Mouse (Mus musculus) cerebellum, postnatal 4 days (tissue): ENCODE measurements at regions not wholly inside any gene's neighbourhood (a gene's known extent, or its start where the extent isn't known, plus 50 kb on each side); places are given as distances from the start of the nearest gene placed in this dataset.
"Not testable (repeated sequence)": the region's sequence is repeated elsewhere in the genome, so short reads cannot be mapped to it uniquely, and the experiment has no call there.

Source experiments
- DNase-seq, 2 experiments: peaks; one replicate each; pipeline ENCODE4 v3.0.0; 2022; ENCODE audit warnings: low spot score in 2 of 2, mixed read lengths in 1 of 2

DNA sequence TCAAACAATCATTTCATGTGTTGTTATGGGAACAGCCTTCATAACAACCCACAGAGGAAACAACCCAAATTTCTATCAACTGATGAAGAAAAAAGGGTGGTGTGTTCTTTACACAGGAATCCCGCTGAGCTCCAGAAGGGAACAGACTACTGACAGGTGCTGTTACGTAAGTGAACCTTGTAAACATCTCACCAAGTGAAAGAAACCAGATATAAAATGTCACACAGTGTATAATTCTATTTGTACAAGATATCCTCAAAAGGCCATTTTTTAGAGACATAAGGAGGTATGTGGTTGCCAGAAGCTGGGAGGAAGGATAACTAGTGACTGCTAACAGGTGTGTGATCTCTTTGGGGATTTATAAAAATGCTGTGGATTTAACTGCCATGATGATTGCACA lies 119.9 kb downstream of the Plod2 start:
- DNase-seq: no peak

DNA sequence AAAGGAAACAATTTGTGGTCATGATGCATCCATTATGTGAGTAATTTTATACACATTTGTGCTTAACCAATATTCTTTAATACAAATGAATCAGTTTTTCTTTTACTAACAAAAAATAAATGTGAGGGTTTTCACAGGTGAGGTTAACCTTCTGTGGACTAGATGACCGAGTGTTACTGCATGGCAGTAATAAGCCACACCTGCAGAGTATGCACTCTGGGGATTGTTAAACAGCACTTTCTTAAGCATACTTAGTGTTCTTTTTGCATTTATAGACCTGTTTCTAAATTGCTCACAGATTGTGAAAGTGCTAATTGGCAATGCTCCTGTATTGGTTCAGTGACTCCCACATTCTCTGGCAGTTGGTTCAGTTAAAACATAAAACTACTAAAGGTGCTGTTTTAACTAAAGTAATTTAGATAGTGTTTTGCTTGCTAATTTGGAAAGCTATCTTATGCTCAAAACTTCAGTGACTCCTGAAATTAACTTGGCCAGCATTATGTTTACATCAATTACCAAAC lies 125.4 kb downstream of the Plod2 start:
- no peak for DNase-seq

DNA sequence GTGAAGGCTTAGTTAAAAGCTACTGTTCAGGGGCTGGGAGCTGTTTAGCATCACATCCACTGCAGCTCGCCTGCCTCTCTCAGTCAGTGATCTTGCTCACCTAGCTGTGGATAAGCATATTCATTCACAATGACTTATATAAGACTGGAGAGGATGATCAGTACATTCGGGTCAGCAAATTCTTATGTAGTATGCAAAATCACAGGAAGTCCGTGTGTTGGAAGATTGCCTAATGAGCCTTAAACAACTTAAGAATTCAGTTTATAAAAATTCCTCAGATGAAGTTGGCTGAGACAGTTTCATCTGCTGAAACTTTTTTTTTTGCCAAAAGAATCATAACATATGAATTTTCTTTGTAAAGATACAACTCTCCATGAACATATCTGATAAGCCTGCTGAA lies 129.9 kb downstream of the Plod2 start:
- DNase-seq: no peak

DNA sequence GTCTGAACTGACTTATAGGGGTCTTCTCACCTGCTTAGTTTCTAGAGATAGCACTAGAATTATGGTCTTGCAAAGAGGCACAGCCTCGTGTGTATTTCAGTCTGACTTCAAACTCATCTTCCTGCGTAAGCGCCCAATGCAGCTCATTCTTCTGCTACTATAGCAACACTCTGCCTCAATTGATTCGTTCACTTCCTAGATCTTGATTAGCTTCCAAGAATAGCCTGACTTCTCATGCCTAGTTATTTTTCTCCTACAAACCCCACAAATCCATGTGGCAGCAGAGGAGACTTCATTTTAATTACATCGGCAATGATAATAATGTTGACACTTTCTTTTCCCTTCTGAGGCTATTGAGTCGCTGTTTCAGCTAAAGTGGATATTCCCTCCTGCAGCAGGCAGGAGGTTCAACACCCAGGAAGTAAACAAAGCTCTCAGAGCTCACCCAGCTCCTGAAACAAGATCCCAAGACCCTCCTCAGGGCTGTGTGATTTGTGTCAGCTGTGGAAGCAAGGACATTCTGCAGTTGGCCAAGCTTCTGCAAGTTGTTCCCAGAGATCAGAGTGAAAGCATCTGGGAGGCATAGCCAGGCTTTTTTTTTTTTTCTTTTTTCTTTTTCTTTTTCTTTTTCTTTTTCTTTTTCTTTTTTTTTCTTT lies 152.5 kb downstream of the Plod2 start:
- DNase-seq: no peak

DNA sequence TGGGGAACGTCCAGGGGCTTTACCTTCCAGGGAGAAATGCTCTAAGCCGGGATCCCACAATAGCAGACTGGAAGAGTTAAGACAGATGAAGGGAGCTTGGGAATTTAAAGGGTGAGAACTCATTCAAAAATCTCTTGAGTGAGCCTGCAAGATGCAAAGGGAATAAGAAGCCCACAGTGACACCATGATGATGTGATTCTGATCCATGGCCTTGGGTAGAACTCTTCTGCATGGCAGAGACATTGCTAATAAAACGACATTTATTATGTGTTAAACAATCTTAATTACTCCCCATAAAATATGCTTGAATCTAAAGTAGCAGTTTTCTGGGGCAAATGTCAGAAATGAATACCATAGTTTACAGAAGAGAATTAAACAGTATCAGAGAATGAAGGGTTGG lies 155.9 kb downstream of the Plod2 start:
- DNase-seq: no peak

DNA sequence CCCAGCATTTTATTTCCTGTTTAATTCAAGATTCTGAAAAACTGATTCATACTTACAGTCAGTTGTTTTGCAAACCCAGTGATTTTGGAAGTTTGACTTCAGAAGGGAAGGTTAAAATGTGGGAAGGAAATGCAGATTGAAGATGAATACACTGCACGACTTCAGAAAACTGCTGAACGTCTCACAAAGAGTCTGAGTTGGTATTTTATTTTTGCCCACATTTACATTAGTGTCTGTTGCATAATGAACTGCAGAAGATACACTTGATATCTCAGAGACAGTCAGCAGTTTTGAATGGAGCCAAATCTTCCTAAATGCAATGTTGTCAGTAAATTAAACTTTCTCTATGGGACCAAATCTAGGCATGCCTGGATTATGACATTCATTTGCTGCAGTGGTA lies 162.7 kb downstream of the Plod2 start:
- no peak for DNase-seq

DNA sequence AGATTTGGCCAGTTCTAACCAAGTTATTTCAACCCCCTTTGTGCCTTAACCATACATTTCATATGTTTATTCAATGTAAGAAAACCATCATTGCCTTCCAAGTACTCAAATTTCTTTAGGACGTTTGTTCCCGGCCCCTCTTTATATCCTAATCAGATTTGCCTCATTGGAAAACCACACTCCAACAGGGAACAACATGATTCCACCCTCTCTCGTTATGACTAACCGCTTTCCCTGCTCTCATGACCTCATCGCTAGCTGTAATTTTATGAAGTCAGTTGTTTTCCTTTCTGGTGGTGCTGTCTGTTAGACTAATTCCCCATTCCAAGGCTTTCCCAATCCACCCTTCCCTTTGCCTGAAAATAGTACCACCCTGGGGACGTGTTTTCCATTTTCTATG lies 165.0 kb downstream of the Plod2 start:
- DNase-seq: no peak

DNA sequence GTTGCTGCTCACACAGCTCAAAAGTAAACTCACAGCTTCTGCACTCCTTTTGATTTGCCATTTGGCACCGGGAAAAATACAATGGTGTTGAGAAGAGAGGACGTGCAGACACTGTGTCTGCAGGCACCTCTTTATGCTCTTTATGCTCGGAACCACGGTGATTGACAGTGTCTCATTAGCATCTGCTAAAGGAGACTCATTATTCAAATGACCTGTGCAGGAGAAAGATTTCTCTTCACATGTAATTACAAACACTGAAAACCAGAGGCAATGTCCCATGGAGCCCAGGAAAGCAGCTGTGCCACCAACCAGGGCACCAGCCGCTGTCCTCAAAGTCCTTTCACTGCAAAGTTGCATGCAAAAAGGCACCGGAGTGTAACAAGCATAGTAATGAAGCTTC lies 175.2 kb downstream of the Plod2 start:
- no peak for DNase-seq

DNA sequence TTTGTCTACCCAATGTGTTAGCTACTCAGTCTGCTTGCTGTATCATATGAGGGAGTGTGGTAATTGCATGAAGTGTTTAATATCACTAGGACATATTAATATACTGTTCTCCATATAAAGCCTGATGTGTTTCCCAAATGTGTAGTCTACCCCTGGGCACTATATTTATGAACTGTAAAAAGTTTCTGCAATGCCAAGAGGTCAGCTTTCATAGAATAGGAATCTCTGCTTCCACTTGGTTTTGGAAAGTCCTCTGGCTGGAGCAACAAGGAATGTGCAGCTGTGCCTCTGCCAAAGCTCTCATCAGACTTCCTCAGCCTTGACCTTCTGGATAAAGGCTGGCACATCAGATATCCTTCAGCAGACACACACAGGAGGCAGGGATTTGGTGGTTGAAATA lies 176.3 kb downstream of the Plod2 start:
- no peak for DNase-seq

DNA sequence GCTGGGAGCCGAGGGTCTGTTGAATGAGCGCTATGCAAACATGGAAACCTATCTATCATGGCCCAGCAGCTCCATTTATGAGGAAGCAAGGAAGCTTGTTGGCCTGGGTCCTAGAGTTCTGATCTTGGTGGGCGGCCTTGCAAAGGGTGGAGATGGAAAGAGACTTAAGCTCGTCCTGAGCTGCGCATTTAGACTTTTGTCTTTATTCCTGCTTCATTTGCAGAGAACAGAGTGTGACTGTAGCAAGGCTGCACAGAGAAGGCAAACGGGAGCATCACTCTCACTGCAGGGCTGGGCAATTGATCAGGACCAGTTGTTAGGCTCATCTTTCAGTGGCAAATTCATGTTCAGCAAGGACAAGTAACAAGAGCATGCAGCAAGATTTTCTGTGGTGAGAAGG lies 177.2 kb downstream of the Plod2 start:
- DNase-seq: no peak

DNA sequence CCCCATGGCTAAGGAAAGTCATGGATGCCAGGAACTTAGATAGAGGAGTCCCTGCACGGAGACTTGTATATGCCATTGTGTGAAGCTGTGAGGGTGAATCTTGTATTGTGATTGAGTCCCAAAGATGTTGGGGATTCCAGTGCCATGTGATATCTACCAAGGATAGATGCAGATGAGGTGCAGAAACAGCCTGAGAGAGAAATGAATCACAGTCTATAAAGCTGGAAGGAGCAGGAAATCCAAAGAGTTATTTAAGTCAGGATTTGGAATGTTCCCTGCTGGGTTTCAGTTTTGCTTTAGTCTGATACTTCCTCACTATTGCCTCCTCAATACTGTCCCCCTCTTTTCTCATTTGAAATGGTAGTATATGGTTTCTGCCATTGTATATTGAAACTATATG lies 186.8 kb downstream of the Plod2 start:
- no peak for DNase-seq

DNA sequence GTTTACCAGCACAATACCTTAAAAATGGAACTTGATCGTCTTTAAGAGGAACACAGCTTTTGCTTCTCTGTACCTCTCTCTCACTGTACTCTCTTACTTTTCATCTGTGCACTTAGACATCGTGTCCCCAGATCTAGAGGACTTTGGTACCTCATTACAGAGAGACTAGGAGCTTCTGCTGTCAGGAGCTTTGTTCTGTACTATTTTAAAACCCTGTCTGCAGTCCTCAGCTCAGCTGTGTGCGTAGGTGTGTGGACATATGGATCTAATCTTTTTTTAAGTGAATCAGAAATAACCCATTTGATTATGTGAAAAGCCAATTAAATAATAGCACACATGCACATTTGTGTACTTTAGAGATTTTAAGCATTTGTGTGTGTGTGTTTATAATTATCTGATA lies 189.4 kb downstream of the Plod2 start:
- no peak for DNase-seq

DNA sequence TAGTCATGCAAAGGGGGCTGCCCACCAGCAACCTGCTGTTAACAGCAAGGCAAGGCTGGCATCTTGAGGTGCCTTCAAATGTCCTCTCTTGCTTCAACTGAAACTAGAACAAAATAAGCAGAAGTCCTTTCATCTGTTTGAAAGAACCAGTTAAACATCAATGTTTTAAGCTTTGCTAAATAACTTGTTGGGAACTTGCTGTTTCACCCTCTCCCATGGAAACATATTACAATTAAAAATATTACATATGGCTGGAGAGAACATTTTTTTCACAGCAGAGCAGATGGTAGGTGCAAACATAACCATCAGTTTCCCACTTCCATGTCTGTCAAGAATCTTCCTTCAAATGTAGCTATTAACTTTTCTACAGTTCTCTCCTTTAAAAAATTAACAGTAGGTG lies 225.5 kb downstream of the Plod2 start:
- DNase-seq: no peak

DNA sequence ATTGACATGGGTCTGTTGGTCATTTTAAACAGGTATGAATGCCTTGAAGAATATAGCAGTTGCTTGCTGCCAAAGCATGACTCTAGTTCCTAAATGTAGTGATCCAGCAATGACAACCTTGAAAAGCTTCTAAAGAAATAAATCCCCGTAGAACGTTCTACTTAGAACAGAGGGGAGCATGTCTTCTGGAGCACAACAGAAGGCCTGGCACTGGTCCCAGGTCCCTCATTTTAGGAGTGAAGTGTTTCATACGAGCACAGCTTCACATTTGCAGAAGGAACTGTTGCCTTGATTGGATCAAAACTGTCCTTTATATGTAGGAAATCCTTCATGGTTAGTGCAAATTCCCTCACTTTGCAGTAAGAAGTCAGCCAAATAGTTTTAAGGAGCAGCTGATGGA lies 226.4 kb downstream of the Plod2 start:
- DNase-seq: no peak

DNA sequence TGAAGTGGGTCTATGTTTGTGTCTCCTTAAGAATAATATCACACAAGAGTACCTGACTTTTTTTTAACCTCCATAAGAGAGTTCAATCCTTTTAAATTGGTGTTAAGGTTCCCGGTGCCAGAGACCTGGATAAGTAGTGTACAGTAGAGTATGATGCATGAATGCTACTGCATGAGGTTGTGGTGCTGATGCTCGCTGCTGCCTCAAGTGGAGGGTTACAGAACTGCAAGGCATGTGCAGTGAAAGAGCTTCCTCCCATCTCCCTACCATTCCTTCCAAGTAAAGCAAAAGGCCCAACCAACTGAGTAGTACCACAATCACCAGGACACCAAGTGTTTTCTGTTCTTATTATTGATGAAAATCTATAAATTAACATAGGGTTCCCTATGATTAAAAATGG lies 227.5 kb downstream of the Plod2 start:
- no peak for DNase-seq

DNA sequence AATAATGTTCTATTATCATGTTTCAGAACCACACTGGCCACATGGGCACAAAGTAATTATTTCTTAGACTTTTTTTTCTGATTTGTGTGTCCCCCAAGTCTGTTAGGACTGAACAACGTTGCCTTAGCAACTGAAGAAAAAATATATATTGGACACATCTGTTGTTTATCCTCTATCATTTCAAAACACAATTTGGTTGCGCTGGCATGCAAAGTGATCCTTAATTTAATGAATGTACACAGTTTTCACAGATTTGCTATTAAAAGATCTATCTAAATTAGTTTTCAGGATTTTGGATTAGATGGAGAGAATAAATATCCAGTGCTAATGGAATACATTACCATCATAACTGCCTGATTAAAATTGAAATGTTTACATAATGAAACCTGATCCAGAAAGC lies 229.0 kb downstream of the Plod2 start:
- DNase-seq: no peak

DNA sequence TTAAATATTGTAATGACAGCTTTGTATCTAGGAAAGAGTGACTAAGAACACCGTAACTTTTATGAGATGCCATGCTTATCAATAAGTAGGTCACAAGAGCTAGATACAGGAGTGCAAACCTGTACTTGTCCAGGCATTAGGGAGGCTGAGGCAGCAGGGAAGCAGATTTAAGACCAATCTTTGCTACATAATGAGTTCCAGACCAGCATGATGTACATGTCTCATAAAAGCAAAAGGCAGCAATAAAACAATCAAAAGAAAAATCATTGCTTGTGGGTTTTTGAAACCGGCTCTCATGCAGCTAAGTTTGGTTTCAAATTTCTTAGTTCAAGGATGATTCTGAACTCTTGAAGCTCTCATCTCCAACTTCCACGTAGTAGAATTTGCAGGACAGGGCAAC lies 229.7 kb downstream of the Plod2 start:
- no peak for DNase-seq

DNA sequence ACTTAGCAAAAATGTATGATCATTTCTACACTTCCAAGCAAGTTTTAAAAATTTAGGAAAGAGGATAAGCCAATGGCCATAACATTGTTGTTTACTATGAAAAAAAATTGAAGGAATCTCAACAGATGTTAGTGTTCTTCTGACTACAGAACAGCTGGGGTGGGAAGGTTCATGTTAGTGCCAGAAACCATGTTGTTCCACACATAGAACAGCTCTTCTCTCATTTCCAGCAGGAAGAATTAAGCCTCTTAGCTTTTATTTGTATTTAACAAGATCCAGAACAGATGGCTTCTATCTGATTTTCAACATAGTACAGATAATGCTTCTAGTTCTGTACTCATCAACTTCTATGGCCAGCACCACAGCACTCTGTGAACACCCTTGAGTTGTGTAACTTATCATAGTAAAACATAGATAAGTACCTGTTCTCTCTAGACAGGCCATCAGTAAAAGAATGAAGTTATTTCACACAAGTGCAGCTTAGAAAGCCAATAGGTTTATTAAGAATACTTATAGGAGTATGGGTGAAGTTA lies 241.0 kb downstream of the Plod2 start:
- DNase-seq: no peak

DNA sequence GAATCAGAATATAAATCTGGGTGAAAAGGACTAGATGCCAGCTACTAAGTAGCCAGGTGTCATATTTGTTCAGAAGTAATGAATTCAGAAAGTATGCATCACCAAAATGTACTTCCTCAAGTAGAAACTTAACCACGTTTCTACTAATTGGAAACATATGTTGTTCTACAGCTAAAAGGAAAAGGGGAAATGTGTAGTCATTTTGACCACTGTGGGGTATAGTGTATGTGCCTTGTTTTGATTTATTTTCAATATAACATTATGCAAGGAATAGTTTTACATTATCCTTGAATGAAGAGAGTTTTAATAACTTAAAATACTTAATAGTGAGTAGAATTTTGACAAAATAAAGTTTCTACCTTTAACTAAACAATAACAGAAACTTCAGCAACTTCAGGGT lies 257.7 kb downstream of the Plod2 start:
- no peak for DNase-seq

DNA sequence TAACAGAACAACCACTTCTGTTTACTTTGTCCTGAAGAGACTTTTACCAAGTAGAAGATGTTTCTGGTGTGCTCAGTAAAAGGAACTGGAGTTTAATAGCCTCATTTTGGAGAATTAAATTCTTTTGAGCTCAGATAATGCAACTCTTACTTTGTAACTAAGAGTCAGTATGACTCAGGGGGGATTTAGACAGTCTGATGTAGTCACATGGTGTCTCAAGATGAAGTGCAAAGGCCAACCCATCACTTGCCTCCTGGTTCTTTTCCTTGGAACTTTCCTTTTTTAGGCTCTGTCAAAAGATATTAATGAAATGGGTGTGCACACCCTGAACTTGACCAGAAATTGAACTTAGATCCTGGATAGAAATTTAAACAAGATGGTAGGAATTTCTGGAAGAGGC lies 267.4 kb downstream of the Plod2 start:
- DNase-seq: no peak

DNA sequence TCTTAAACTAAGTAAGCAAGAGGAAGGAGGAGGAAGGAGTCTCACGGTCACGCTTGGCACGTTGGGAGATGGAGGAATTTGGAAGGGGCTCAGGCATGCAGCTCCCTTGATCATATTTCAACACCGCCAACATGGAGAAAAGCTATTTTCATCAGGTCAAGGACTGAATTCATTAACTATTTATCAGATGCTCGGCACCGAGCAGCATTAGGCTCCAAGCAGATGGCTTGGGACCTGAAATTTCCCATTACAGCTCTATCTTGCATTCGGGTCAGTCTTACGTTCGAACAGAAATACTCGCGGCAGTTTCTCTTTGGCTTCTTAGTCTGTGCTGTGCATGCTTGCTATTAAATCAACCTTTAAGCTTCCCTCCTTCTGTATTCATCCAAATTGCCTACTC lies 278.7 kb downstream of the Plod2 start:
- DNase-seq: no peak

DNA sequence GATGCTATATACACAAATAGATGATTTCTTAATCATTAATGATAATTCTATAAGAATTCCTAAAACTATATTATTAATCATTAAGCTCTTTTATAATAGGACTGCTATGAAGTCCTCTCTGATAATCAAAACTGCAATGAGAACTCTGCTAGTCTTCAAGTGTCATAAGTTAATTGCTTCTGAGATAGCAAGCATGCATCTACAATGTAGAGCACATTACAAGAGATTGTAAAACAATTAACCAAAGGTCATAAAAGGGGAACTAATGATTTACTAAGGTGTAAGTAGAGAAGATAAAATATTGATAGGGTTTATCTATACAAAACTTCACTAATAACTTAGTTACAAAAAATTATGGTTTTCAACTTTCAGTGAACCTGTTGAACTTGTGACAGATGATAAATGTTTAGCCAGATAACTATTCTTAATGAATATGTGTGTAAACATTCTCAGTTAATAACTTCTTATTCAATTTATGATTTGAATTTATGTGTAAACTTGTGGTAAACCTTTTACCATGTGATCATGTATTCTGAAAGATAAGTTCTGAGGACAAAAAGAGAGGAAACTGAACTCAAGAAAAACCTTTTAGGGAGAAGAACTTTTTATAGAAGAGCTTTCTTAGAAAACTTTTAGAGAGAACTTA lies 284.8 kb downstream of the Plod2 start:
- DNase-seq: no peak

DNA sequence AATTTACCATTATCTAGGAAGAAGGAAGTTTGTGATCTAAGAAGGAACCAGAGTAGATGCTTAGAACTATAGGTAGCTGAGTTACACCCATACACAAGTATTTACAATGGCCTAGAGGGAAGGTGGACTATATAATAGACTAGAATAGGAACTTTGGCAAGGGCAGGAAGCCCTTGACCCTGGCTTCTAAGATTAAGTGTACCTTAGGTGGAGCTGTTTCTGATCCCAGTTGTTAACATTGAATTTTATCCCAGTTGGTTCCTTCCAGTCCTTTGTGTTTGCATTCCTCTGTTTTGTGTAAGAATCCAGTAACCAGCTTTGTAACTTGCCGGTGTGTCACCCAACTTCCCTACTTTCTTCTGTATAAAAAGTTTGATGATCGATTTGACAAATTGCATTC lies 294.1 kb downstream of the Plod2 start:
- DNase-seq: not testable (repeated sequence)
